Mouse (Mus musculus) pancreas, adult 10 weeks (tissue): ENCODE data around the gene Olfr1330. TPM values are rescaled to one million over a fixed set of nuclear protein-coding genes. Genes with fewer than 3 reads are reported as not detected.

Source experiments
- polyA plus RNA-seq: library from polyadenylated mRNA; stranded (reverse); fragments of 350-450 nt; fragmentation: Illumina TruSeq; extraction: RNeasy Lipid Tissue Mini Kit (QIAGEN cat#74804); gene quantifications from one replicate; pipeline ENCODE4 v1.2.3, GENCODE M21; 2015; ENCODE audit warnings: low read depth, low replicate concordance; ENCODE audit not compliant: insufficient read depth

Gene Olfr1330
- polyA plus RNA-seq, result not detected

DNA sequence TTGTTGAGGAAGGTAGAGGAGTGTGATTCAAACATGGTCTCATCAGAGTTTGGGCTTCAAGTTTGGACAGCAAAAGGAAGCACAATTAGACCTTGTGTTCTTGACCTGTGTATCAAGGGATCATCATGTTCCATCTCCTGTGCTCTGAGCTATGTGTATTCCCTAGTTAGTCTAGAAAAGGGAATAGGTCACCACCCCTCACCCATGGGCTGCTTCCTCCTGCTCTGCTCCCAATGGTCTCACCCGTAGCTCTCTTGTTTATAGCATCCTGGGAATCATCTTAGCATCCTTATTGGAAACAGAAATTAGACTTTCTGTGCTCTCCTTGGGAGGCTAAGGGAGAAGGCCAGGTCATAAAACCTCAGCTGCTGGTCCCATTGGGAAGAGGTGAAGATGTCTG lies at the start of gene Olfr1330:
Gene Olfr1330 (plus strand): TSS at position 301 of the 400 bp plus-strand sequence.

GRCm38 (mm10) chr4:118864349-118864748 lies 24.0 kb upstream of the Olfr1330 start, which contains the start of gene Olfr1331:
TSS of gene Olfr1331 (plus strand) at chr4:118864649.

GRCm38 (mm10) chr4:118917365-118917764 lies 29.0 kb downstream of the Olfr1330 start, which contains the start of gene Olfr1329:
TSS of gene Olfr1329 (minus strand) at chr4:118917465.

GRCm38 (mm10) chr4:118938512-118938911 lies 50.1 kb downstream of the Olfr1330 start, which contains the start of gene Olfr1328:
TSS of gene Olfr1328 (minus strand) at chr4:118938612.

Other genes starting within 250 kb of the Olfr1330 start
- gene Olfr62, start 229.6 kb upstream of the Olfr1330 start, polyA plus RNA-seq, result not detected
- gene Olfr1342, start 195.8 kb upstream of the Olfr1330 start, polyA plus RNA-seq, result not detected
- not detected for gene Olfr1341, start 185.1 kb upstream of the Olfr1330 start, polyA plus RNA-seq
- gene Olfr1340, start 168.5 kb upstream of the Olfr1330 start, polyA plus RNA-seq, result not detected
- gene Olfr1339, start 156.4 kb upstream of the Olfr1330 start, polyA plus RNA-seq, result not detected
- not detected for gene Olfr1338, start 129.9 kb upstream of the Olfr1330 start, polyA plus RNA-seq
- gene Olfr1337, start 106.0 kb upstream of the Olfr1330 start, polyA plus RNA-seq, result not detected
- not detected for gene Olfr1335, start 78.7 kb upstream of the Olfr1330 start, polyA plus RNA-seq
- gene Olfr1333, start 52.3 kb upstream of the Olfr1330 start, polyA plus RNA-seq, result not detected
- not detected for gene Olfr1331, start 23.9 kb upstream of the Olfr1330 start, polyA plus RNA-seq
- gene Olfr1329, start 28.9 kb downstream of the Olfr1330 start, polyA plus RNA-seq, result not detected
- gene Olfr1328, start 50.0 kb downstream of the Olfr1330 start, polyA plus RNA-seq, result not detected
- not detected for gene Lao1, start 73.0 kb downstream of the Olfr1330 start, polyA plus RNA-seq
- gene Slc2a1, start 220.1 kb downstream of the Olfr1330 start, polyA plus RNA-seq, result 4.1 TPM